Mouse (Mus musculus) central nervous system, embryonic 18 days (tissue): ENCODE data around the gene Cpb2. TPM values are rescaled to one million over a fixed set of nuclear protein-coding genes. Genes with fewer than 3 reads are reported as not detected.

Source experiments
- polyA plus RNA-seq: library from polyadenylated mRNA; depleted of rRNA; stranded (reverse); fragments of >200 nt; gene quantifications from 2 replicates; pipeline ENCODE4 v1.2.3, GENCODE M21; 2012; rRNA removed

Gene Cpb2
- polyA plus RNA-seq: 0.09 TPM in 1 of 2 replicates, not detected in the other

DNA sequence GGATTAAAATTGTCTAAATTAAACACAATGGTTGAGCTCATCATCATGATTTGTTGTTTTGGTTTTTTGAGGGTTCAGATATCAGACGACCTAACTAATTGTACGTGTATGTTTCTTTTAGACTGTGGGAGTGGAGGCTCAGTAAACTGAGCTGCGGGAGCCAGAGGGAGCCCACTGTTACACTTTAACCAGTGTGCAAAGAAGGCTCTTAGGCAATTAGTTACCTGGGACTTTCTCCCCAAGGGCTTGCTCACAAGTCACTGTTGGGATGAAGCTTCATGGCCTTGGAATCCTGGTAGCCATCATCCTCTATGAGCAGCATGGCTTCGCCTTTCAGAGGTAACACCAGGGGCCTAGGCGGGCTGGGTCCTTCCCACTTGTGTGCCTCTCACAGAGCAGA, at the start of gene Cpb2:
Cpb2 (plus strand) TSS at position 201 of the 400 bp plus-strand sequence.

DNA sequence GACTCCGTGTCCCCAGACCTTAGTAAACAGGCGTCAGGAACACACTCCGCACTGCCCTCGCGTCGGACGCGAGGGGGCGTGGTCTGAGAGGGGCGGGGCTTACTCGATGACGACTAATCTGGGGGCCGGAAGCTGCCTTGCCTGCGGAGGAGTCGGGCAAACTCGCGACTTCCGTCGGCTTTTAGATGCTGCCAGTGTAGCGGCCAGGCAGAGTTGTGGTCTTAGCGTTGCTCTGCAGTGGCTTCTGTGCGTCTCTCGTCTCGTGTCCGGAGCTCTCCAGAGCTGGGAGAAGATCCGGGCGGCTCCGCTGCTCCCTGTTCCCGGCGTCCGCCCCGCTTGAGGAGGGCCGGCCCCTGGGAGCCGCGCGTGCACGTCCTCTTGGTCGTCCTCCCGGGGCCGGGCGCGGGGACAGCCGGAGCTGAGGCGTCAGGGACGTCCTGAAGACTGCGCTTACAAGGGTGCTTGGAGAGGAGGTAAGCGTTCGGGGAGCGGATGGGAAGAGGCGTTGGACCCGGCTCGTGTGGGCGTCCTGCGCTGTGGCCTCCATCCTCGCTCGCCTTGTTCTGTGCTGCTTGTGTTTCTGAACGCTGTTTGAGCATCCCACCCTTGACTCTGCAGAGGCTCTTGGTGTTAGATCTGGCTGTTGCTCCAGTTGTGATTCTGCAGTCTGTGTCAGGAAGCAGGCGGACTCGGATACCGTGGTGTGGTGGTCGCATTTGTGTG, 42.3 kb downstream of the Cpb2 start, which contains the start of gene Zc3h13:
Zc3h13 (plus strand) TSS at position 181 of the 723 bp plus-strand sequence.

Other genes with a start within 250 kb of the Cpb2 start
- gene Rubcnl, start 226.3 kb upstream of the Cpb2 start, polyA plus RNA-seq: 0.16 and 0.22 TPM in 2 replicates
- gene Lrrc63, start 111.4 kb upstream of the Cpb2 start, polyA plus RNA-seq: 0.03 TPM in 1 of 2 replicates, not detected in the other
- gene Lcp1, start 111.2 kb upstream of the Cpb2 start, polyA plus RNA-seq: 3.7 and 5.3 TPM in 2 replicates
- gene Zc3h13, start 42.1 kb downstream of the Cpb2 start, polyA plus RNA-seq: 27.8 TPM in 2 replicates
- 4.9 and 6.0 TPM in 2 replicates for gene Siah3, start 213.7 kb downstream of the Cpb2 start, polyA plus RNA-seq